ENCODE assay signal across 8 mouse cellular contexts in the genomic region with DNA sequence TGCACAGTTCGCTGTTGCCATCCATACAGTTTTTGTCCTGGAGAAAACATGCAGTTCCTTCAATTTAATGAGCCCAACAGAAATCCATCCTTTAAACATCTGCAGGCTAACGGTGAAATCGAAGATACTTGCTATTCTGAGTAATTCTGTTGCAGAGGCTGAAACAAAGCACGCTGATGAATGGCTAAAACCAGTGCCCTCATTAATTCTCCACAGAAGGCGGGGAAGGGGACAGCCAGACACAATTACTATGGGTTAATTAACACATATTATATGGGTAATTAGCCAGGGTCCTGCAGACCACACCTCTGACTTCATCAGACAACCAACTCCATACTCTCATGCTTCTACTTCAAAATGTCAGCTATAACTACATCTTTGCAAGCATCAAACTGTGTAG. TPM values are rescaled to one million over a fixed set of nuclear protein-coding genes. Genes with fewer than 3 reads are reported as not detected.
A peak's percentile ranks its signal among the peaks of the same experiment; 100 is the strongest.
DNase-seq lines count a peak whose midpoint lies in the region; ATAC-seq lines count a peak whose summit lies in the region.

No protein-coding gene starts in this region.

- H3K9me3 ChIP-seq in kidney, embryonic 16.5 days (ENCODE audit: low read length): no peaks in the 10 kb centered on the region
- H3K9me3 ChIP-seq in forebrain, embryonic 10.5 days: no peaks in the 10 kb centered on the region
- no peaks in the 10 kb centered on the region for H3K9me3 ChIP-seq in intestine, embryonic 14.5 days (ENCODE audit: control insufficient read depth, low read length)
- no peaks in the 10 kb centered on the region for H3K9me3 ChIP-seq in neural tube, embryonic 12.5 days

- no peaks in the 10 kb centered on the region for H3K36me3 ChIP-seq in kidney, embryonic 16.5 days (ENCODE audit: insufficient read depth, low read length)
- H3K36me3 ChIP-seq in forebrain, embryonic 10.5 days (replicated peaks): peaks cover 21% of the 10 kb centered on the region
- no peaks in the 10 kb centered on the region for H3K36me3 ChIP-seq in intestine, embryonic 14.5 days (ENCODE audit: control insufficient read depth, insufficient read depth, low read length)
- no peaks in the 10 kb centered on the region for H3K36me3 ChIP-seq in neural tube, embryonic 12.5 days

- no peaks in the 10 kb centered on the region for H3K27me3 ChIP-seq in kidney, embryonic 16.5 days (ENCODE audit: insufficient read depth, low read length)
- H3K27me3 ChIP-seq in forebrain, embryonic 10.5 days (ENCODE audit: poor library complexity, severe bottlenecking): peaks cover 9% of the 10 kb centered on the region; the same call in 1 of the 2 replicates
- 0 out of 2 replicates have a peak, but pooled peaks cover 3% of the 10 kb centered on the region for H3K27me3 ChIP-seq in intestine, embryonic 14.5 days (replicated peaks; ENCODE audit: control insufficient read depth, insufficient read depth, low read length)
- peaks cover 12% of the 10 kb centered on the region; the same call in 1 of the 2 replicates for H3K27me3 ChIP-seq in neural tube, embryonic 12.5 days (replicated peaks)

- no peak for DNase-seq in kidney, postnatal 25 days
- DNase-seq in forebrain, embryonic 10.5 days (ENCODE audit: extremely low spot score, low spot score): no peak
- DNase-seq in intestine, embryonic 14.5 days (ENCODE audit: low spot score): no peak
- DNase-seq in cerebellum, postnatal 14 days: no peak
- DNase-seq in urinary bladder, postnatal 14 days (ENCODE audit: low spot score): no peak

- WGBS in kidney, embryonic 16.5 days: 13% methylated on average over 5 of the region's 5 CpGs
- 41% methylated on average over 5 of the region's 5 CpGs for WGBS in forebrain, embryonic 10.5 days
- 22% methylated on average over 5 of the region's 5 CpGs for WGBS in intestine, embryonic 14.5 days
- 13% methylated on average over 5 of the region's 5 CpGs for WGBS in neural tube, embryonic 12.5 days

- peak overlapping the region; percentile 35; the same call in 1 of the 2 replicates for H3K4me3 ChIP-seq in kidney, embryonic 16.5 days (ENCODE audit: low read length)
- peak overlapping the region; percentile 34; the same call in 1 of the 2 replicates for H3K4me3 ChIP-seq in forebrain, embryonic 10.5 days
- peak overlapping the region; percentile 6; the same call in 1 of the 2 replicates for H3K4me3 ChIP-seq in intestine, embryonic 14.5 days (ENCODE audit: low read depth, low read length)
- 0 out of 2 replicates have a peak overlapping the region, but pooled peaks have one; percentile 3 for H3K4me3 ChIP-seq in neural tube, embryonic 12.5 days

- no peak overlapping the region for H3K9ac ChIP-seq in kidney, embryonic 16.5 days (replicated peaks; ENCODE audit: low read length)
- no peak overlapping the region for H3K9ac ChIP-seq in intestine, embryonic 14.5 days (ENCODE audit: low read length)
- H3K9ac ChIP-seq in neural tube, embryonic 12.5 days: no peak overlapping the region

- H3K27ac ChIP-seq in kidney, embryonic 16.5 days (ENCODE audit: low read length): peak overlapping the region; percentile 67; the same call in 1 of the 2 replicates
- H3K27ac ChIP-seq in forebrain, embryonic 10.5 days: peak overlapping the region; percentile 74
- peak overlapping the region; percentile 30; the same call in 1 of the 2 replicates for H3K27ac ChIP-seq in intestine, embryonic 14.5 days (ENCODE audit: low read depth)
- peak overlapping the region; percentile 21 for H3K27ac ChIP-seq in neural tube, embryonic 12.5 days

- no peak for ATAC-seq in kidney, embryonic 16.5 days (ENCODE audit: low FRiP score, low TSS enrichment)
- no peak for ATAC-seq in intestine, embryonic 14.5 days (replicated peaks; ENCODE audit: low FRiP score, low TSS enrichment, low read depth)
- ATAC-seq in neural tube, embryonic 12.5 days (ENCODE audit: low FRiP score, low read depth): peak; percentile 80
- no peak for ATAC-seq in megakaryocyte, adult 5-6 weeks (ENCODE audit: poor library complexity, severe bottlenecking)

- H3K4me2 ChIP-seq in kidney, embryonic 16.5 days (replicated peaks; ENCODE audit: low read depth, low read length): peak overlapping the region; percentile 56
- H3K4me2 ChIP-seq in intestine, embryonic 14.5 days (ENCODE audit: low read length): peak overlapping the region; percentile 43
- peak overlapping the region; percentile 50 for H3K4me2 ChIP-seq in neural tube, embryonic 12.5 days (replicated peaks)

- peaks cover 35% of the 10 kb centered on the region for H3K4me1 ChIP-seq in kidney, embryonic 16.5 days (ENCODE audit: insufficient read depth, low read length)
- peaks cover 68% of the 10 kb centered on the region for H3K4me1 ChIP-seq in forebrain, embryonic 10.5 days
- H3K4me1 ChIP-seq in intestine, embryonic 14.5 days (replicated peaks; ENCODE audit: control insufficient read depth, insufficient read depth, low read length): peaks cover 28% of the 10 kb centered on the region
- peaks cover 36% of the 10 kb centered on the region for H3K4me1 ChIP-seq in neural tube, embryonic 12.5 days

RNA-seq across cellular contexts. Expression of gene Mtcl1, which starts 32.2 kb away (rescaled TPM):
- 5.0 and 5.2 TPM in 2 replicates for polyA plus RNA-seq in kidney, embryonic 16.5 days (2015; fragmentation: Nextera tagmentation; extraction: Ambion mirVana)
- 25.5 and 28.4 TPM in 2 replicates for polyA plus RNA-seq in forebrain, embryonic 10.5 days (2016; fragmentation: Nextera tagmentation; extraction: Ambion mirVana)
- 11.7 and 14.6 TPM in 2 replicates for polyA plus RNA-seq in intestine, embryonic 14.5 days (2014; fragmentation: Nextera tagmentation; extraction: Ambion mirVana)
- polyA plus RNA-seq in neural tube, embryonic 12.5 days (2016; fragmentation: Nextera tagmentation; extraction: Ambion mirVana): 35.0 and 38.6 TPM in 2 replicates
- not detected in 2 replicates for total RNA-seq in megakaryocyte, adult 5-6 weeks (2015)
- 0.73 TPM in 1 of 2 replicates, not detected in the other for total RNA-seq in megakaryocyte, adult 5-6 weeks (2017)

Comparison
In these comparisons a context has a peak if more than half of its experiments do, and no peak if none do; other contexts are left out.
1. H3K27ac ChIP-seq: peak in every context shown above with its lines; median percentile 74 in forebrain, embryonic 10.5 days; 67 in kidney, embryonic 16.5 days; 30 in intestine, embryonic 14.5 days; 21 in neural tube, embryonic 12.5 days.